Mouse (Mus musculus): ENCODE measurements around the gene Tlr11. TPM values are rescaled to one million over a fixed set of nuclear protein-coding genes. Genes with fewer than 3 reads are reported as not detected.

Gene Tlr11
- polyA plus RNA-seq, 1 experiment from 2014 or later = not detected

DNA sequence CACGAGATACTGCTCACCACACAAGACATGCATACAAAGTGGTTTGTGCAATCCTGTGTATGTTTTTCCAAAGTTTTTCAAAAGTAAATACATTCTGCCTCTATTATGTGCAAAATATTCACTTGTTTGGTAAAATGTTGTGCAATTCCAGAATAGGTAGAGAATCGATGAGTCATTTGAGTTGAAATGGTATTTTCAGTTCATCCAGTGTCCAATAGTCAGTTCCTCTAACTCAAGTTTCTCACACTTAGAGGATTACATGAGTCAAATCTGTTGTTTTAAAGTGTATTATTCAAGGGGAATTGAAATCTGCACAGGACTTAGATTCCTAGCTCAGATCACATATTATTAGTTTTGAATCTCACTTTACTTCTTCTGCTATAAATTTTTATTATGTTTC lies 5.8 kb downstream of the Tlr11 start:
- DNase-seq (ENCODE audit: low spot score) (no peak), ATAC-seq (ENCODE audit: low FRiP score, low TSS enrichment) (no peak)
- Histone ChIP-seq H3K27ac (replicated peaks) (no peak overlapping the region), H3K9ac (ENCODE audit: low read length) (no peak overlapping the region), H3K27me3 (ENCODE audit: control insufficient read depth, insufficient read depth, low read length) (no peaks in the 10 kb centered on the region), H3K4me1 (replicated peaks; ENCODE audit: control insufficient read depth, insufficient read depth) (no peaks in the 10 kb centered on the region), H3K36me3 (ENCODE audit: control insufficient read depth, insufficient read depth, low read length) (no peaks in the 10 kb centered on the region), H3K4me3 (ENCODE audit: low read depth, low read length) (no peak overlapping the region), H3K9me3 (ENCODE audit: control insufficient read depth, low read length) (no peaks in the 10 kb centered on the region), H3K4me2 (replicated peaks; ENCODE audit: low read depth) (no peak overlapping the region)
- TF ChIP-seq EP300 (optimal IDR thresholded peaks at IDR 0.05) (no peak), CTCF (IDR thresholded peaks at IDR 0.05; ENCODE audit: low read depth) (no peak)
- 77% methylated on average over 2 of the region's 2 CpGs for WGBS

DNA sequence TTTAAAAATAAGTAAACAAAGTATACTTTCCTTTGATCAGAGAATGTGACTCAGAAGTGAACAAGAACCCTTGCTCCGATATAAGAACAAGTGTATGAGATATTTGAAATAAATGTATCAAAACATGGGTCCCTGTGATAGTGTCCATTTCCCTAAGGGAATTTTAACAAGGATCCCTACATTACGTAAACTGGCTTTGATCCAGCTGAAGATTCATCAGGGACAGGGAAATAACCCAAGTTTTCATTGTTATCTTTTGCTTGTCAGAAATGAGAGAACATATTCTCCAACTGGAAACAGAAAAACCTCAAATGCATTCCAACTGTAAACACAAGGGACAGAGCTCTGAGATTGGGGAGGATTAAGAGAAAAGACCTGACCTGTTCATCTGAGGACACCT lies 23.1 kb downstream of the Tlr11 start, which contains the start of gene Olfr736:
Gene Olfr736 (plus strand): TSS at position 301 of the 400 bp plus-strand sequence.
- H3K27me3 ChIP-seq (ENCODE audit: control insufficient read depth, insufficient read depth, low read length) = no peaks in the 10 kb centered on the region
- no peaks in the 10 kb centered on the region for H3K9me3 ChIP-seq (ENCODE audit: control insufficient read depth, low read length)
- 64% methylated on average over 2 of the region's 2 CpGs for WGBS
- H3K36me3 ChIP-seq (ENCODE audit: control insufficient read depth, insufficient read depth, low read length) = no peaks in the 10 kb centered on the region
- TF ChIP-seq CTCF (IDR thresholded peaks at IDR 0.05; ENCODE audit: low read depth) (no peak), EP300 (optimal IDR thresholded peaks at IDR 0.05) (no peak)
- H3K9ac ChIP-seq (ENCODE audit: low read length) = no peak within 1 kb of the TSS
- no peak within 1 kb of the TSS for H3K4me2 ChIP-seq (replicated peaks; ENCODE audit: low read depth)
- ATAC-seq (ENCODE audit: low FRiP score, low TSS enrichment) = no peak
- DNase-seq (ENCODE audit: low spot score) = no peak
- H3K4me1 ChIP-seq (replicated peaks; ENCODE audit: control insufficient read depth, insufficient read depth) = no peaks in the 10 kb centered on the region
- H3K27ac ChIP-seq (replicated peaks) = no peak within 1 kb of the TSS
- no peak within 1 kb of the TSS for H3K4me3 ChIP-seq (ENCODE audit: low read depth, low read length)

DNA sequence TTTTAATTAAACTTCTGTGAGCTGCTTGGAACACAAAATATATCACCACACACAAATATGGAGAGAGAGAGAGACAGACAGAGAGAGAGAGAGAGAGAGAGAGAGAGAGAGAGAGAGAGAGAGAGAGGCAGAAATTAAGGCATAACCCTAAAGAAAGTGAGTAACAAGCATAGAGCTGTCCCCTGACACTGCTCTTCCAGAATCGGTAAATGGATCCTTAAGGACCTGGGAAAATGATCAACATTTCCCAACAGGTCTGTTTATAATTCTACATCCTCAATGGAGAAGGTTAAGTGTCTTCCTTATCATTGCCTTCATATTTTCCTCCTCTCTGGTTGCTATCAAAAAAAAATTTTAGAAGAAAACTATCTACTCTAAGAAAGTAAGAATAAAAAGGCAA lies 49.6 kb downstream of the Tlr11 start, which contains the start of gene Olfr738:
Gene Olfr738 (plus strand): TSS at position 301 of the 400 bp plus-strand sequence.
- H3K4me2 ChIP-seq (replicated peaks; ENCODE audit: low read depth) = no peak within 1 kb of the TSS
- 88% methylated on average over 1 of the region's 1 CpGs for WGBS

More for the DNA sequence above, 49.6 kb downstream of the Tlr11 start, which contains the start of gene Olfr738:
- H3K4me1 ChIP-seq (replicated peaks; ENCODE audit: control insufficient read depth, insufficient read depth) = no peaks in the 10 kb centered on the region
- no peaks in the 10 kb centered on the region for H3K9me3 ChIP-seq (ENCODE audit: control insufficient read depth, low read length)
- H3K27ac ChIP-seq (replicated peaks) = no peak within 1 kb of the TSS
- H3K27me3 ChIP-seq (ENCODE audit: control insufficient read depth, insufficient read depth, low read length) = no peaks in the 10 kb centered on the region
- no peak within 1 kb of the TSS for H3K4me3 ChIP-seq (ENCODE audit: low read depth, low read length)
- no peak for ATAC-seq (ENCODE audit: low FRiP score, low TSS enrichment)
- H3K36me3 ChIP-seq (ENCODE audit: control insufficient read depth, insufficient read depth, low read length) = no peaks in the 10 kb centered on the region
- H3K9ac ChIP-seq (ENCODE audit: low read length) = no peak within 1 kb of the TSS
- no peak for TF ChIP-seq EP300 (optimal IDR thresholded peaks at IDR 0.05)
- no peak for TF ChIP-seq CTCF (IDR thresholded peaks at IDR 0.05; ENCODE audit: low read depth)
- DNase-seq (ENCODE audit: low spot score) = no peak

Other genes with a start within 250 kb of the Tlr11 start
- gene Olfr727, start 234.7 kb upstream of the Tlr11 start, polyA plus RNA-seq (2015; fragmentation: Nextera tagmentation; extraction: Ambion mirVana) = not detected in 2 replicates
- 0.04 TPM in 1 of 2 replicates, not detected in the other for gene Olfr728, start 215.2 kb upstream of the Tlr11 start, polyA plus RNA-seq (2015; fragmentation: Nextera tagmentation; extraction: Ambion mirVana)
- gene Olfr729, start 205.0 kb upstream of the Tlr11 start, polyA plus RNA-seq (2015; fragmentation: Nextera tagmentation; extraction: Ambion mirVana) = not detected in 2 replicates
- gene Olfr730, start 169.7 kb upstream of the Tlr11 start, polyA plus RNA-seq (2015; fragmentation: Nextera tagmentation; extraction: Ambion mirVana) = not detected in 2 replicates
- not detected in 2 replicates for gene Olfr731, start 116.0 kb upstream of the Tlr11 start, polyA plus RNA-seq (2015; fragmentation: Nextera tagmentation; extraction: Ambion mirVana)
- not detected in 2 replicates for gene Olfr732, start 73.7 kb upstream of the Tlr11 start, polyA plus RNA-seq (2015; fragmentation: Nextera tagmentation; extraction: Ambion mirVana)
- not detected in 2 replicates for gene Olfr733, start 56.4 kb upstream of the Tlr11 start, polyA plus RNA-seq (2015; fragmentation: Nextera tagmentation; extraction: Ambion mirVana)
- gene Olfr734, start 31.2 kb upstream of the Tlr11 start, polyA plus RNA-seq (2015; fragmentation: Nextera tagmentation; extraction: Ambion mirVana) = not detected in 2 replicates
- gene Olfr735, start 9.0 kb upstream of the Tlr11 start, polyA plus RNA-seq (2015; fragmentation: Nextera tagmentation; extraction: Ambion mirVana) = not detected in 2 replicates
- gene Olfr736, start 23.2 kb downstream of the Tlr11 start, polyA plus RNA-seq (2015; fragmentation: Nextera tagmentation; extraction: Ambion mirVana) = not detected in 2 replicates
- not detected in 2 replicates for gene Olfr738, start 49.7 kb downstream of the Tlr11 start, polyA plus RNA-seq (2015; fragmentation: Nextera tagmentation; extraction: Ambion mirVana)
- gene Olfr739, start 60.7 kb downstream of the Tlr11 start, polyA plus RNA-seq (2015; fragmentation: Nextera tagmentation; extraction: Ambion mirVana) = not detected in 2 replicates
- 0.02 TPM in 1 of 2 replicates, not detected in the other for gene Olfr740, start 87.6 kb downstream of the Tlr11 start, polyA plus RNA-seq (2015; fragmentation: Nextera tagmentation; extraction: Ambion mirVana)
- 0.02 TPM in 1 of 2 replicates, not detected in the other for gene Olfr741, start 114.8 kb downstream of the Tlr11 start, polyA plus RNA-seq (2015; fragmentation: Nextera tagmentation; extraction: Ambion mirVana)
- gene Olfr742, start 145.7 kb downstream of the Tlr11 start, polyA plus RNA-seq (2015; fragmentation: Nextera tagmentation; extraction: Ambion mirVana) = not detected in 2 replicates
- gene Olfr743, start 163.9 kb downstream of the Tlr11 start, polyA plus RNA-seq (2015; fragmentation: Nextera tagmentation; extraction: Ambion mirVana) = not detected in 2 replicates